Mouse (Mus musculus): ENCODE measurements at regions not wholly inside any gene's neighbourhood (a gene's known extent, or its start where the extent isn't known, plus 50 kb on each side); places are given as distances from the start of the nearest gene placed in this dataset.

- TF ChIP-seq CTCF (IDR thresholded peaks at IDR 0.05; ENCODE audit: low read depth) (no peak), EP300 (optimal IDR thresholded peaks at IDR 0.05) (no peak)
Observed at GRCm38 (mm10) chr12:118508972-118509917, 208.0 kb upstream of the Sp4 start.
